Mouse (Mus musculus): Measurements from ENCODE around the gene Otub2. TPM values are rescaled to one million over a fixed set of nuclear protein-coding genes. Genes with fewer than 3 reads are reported as not detected.

Gene Otub2
- polyA plus RNA-seq, 1 experiment: 23.3 TPM

GRCm38 (mm10) chr12:103453361-103453760 lies 64.9 kb downstream of the Otub2 start:
- H3K4me2 ChIP-seq (ENCODE audit: low read depth): no peak overlapping the region
- no peaks in the 10 kb centered on the region for H3K36me3 ChIP-seq (ENCODE audit: control insufficient read depth, insufficient read depth)
- TF ChIP-seq MYOG (IDR thresholded peaks at IDR 0.05; ENCODE audit: control insufficient read depth in 1 of 3, insufficient read depth in 1 of 3, insufficient read length in 2 of 3, low read depth in 2 of 3) (no peak), REST (IDR thresholded peaks at IDR 0.05; ENCODE audit: insufficient read depth, insufficient read length) (no peak), TCF3 (IDR thresholded peaks at IDR 0.05; ENCODE audit: insufficient read length, low read depth) (no peak), USF1 (IDR thresholded peaks at IDR 0.05; ENCODE audit: low read depth) (no peak), POLR2AphosphoS2 (IDR thresholded peaks at IDR 0.05; ENCODE audit: insufficient read length, low read depth) (no peak), POLR2A (IDR thresholded peaks at IDR 0.05; ENCODE audit: insufficient read length, low read depth) (no peak), CEBPB (IDR thresholded peaks at IDR 0.05; ENCODE audit: insufficient read depth, poor library complexity, severe bottlenecking) (no peak), E2F4 (IDR thresholded peaks at IDR 0.05; ENCODE audit: insufficient read depth) (no peak), MAX (IDR thresholded peaks at IDR 0.05; ENCODE audit: low read depth) (no peak)
- H3K4me3 ChIP-seq: no peak overlapping the region
- H3K79me2 ChIP-seq (ENCODE audit: control insufficient read depth, insufficient read depth): no peaks in the 10 kb centered on the region
- H3K27me3 ChIP-seq (ENCODE audit: control insufficient read depth, insufficient read depth, insufficient read length): no peaks in the 10 kb centered on the region
- H3ac ChIP-seq (ENCODE audit: control insufficient read depth, insufficient read length): no peak overlapping the region

Other genes starting within 250 kb of the Otub2 start
- gene Prima1, start 146.5 kb upstream of the Otub2 start, polyA plus RNA-seq (2012; fragmentation: generic; extraction: Trizol): not detected
- gene Fam181a, start 77.7 kb upstream of the Otub2 start, polyA plus RNA-seq (2012; fragmentation: generic; extraction: Trizol): not detected
- 27.8 TPM for gene Asb2, start 32.7 kb upstream of the Otub2 start, polyA plus RNA-seq (2012; fragmentation: generic; extraction: Trizol)
- gene 9330161L09Rik, start 19.1 kb downstream of the Otub2 start, polyA plus RNA-seq (2012; fragmentation: generic; extraction: Trizol): 0.60 TPM
- gene Ddx24, start 37.1 kb downstream of the Otub2 start, polyA plus RNA-seq (2012; fragmentation: generic; extraction: Trizol): 85.0 TPM
- 118 TPM for gene Ifi27, start 45.5 kb downstream of the Otub2 start, polyA plus RNA-seq (2012; fragmentation: generic; extraction: Trizol)
- 2.4 TPM for gene Ifi27l2a, start 55.0 kb downstream of the Otub2 start, polyA plus RNA-seq (2012; fragmentation: generic; extraction: Trizol)
- gene Ifi27l2b, start 68.5 kb downstream of the Otub2 start, polyA plus RNA-seq (2012; fragmentation: generic; extraction: Trizol): not detected
- 0.13 TPM for gene Ppp4r4, start 143.6 kb downstream of the Otub2 start, polyA plus RNA-seq (2012; fragmentation: generic; extraction: Trizol)
- not detected for gene Serpina10, start 242.8 kb downstream of the Otub2 start, polyA plus RNA-seq (2012; fragmentation: generic; extraction: Trizol)

All from myocyte (in vitro differentiated cells).